ENCODE assay signal across 10 mouse cellular contexts in the genomic region with DNA sequence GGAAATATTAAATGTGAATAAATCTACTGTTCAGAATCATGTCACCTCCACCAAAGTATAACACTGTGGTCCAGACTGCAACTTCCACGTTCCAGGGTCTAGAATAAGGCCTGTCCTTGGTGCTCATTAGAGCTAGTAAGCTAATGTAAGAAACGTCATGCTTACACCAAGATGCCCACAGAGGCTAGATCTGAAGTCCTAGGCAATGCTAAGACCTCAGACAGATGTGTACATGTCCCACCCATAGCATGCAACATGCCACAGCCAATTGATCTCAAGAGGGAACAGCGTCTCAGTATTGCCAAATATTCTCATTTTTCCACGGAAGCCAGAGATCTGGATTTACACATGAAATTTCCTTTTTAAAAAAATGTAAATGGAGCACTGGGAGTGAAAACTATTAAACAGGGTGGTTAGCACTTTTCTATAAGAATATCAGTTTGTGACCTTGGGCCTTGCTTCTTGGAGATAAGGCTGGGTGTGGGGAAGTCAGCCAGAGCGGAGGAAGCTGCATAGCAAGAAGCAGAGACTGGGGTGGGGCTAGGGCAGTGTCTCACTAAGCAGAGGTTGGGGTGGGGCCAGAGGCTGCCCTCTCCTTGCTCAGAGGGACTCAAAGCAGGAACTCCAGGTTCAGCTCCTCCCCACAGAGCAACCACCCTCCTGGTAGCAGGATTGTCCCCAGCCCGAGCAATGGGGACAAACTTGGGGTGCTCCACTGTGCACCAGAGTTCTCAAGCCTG. TPM values are rescaled to one million over a fixed set of nuclear protein-coding genes. Genes with fewer than 3 reads are reported as not detected.
DNase-seq lines count a peak whose midpoint lies in the region; ATAC-seq and TF ChIP-seq lines count a peak whose summit lies in the region.
"Had no signal": no experiment of that assay in that cellular context is flagged by ENCODE, and none has a peak within 500 bp of the region (broad histone marks: within the 10 kb centered on the region; RNA-seq: fewer than 3 reads in every experiment).

No protein-coding gene starts in this region.

- peak overlapping the region; percentile 96 for H3K27ac ChIP-seq in MEL (ENCODE audit: control insufficient read depth, low read depth, low read length)
- H3K27ac ChIP-seq in liver, embryonic 12.5 days = peak overlapping the region; percentile 90
- H3K27ac ChIP-seq in small intestine, adult 2 months (ENCODE audit: insufficient read depth, low read depth, low read length) = peak overlapping the region; percentile 94
- no peak overlapping the region for H3K27ac ChIP-seq in hindbrain, embryonic 11.5 days (ENCODE audit: low read depth, low read length)
- H3K27ac ChIP-seq: midbrain, embryonic 12.5 days had no signal

- H3K4me1 ChIP-seq in MEL (ENCODE audit: control insufficient read depth in 1 of 2, insufficient read depth in 2 of 2, low read length in 2 of 2) = peaks cover 37 to 58% of the 10 kb centered on the region in 2 experiments
- peaks cover 78% of the 10 kb centered on the region for H3K4me1 ChIP-seq in liver, embryonic 12.5 days
- H3K4me1 ChIP-seq in small intestine, adult 2 months (ENCODE audit: control insufficient read depth, insufficient read depth, insufficient read length, low read length) = peaks cover 26% of the 10 kb centered on the region; the same call in 1 of the 2 replicates
- H3K4me1 ChIP-seq in hindbrain, embryonic 11.5 days (replicated peaks; ENCODE audit: control insufficient read depth, insufficient read depth, low read length) = no peaks in the 10 kb centered on the region; the same call in 1 of the 2 replicates

- H3K9me3 ChIP-seq in MEL (replicated peaks; ENCODE audit: insufficient read depth, low read length) = no peaks in the 10 kb centered on the region
- H3K9me3 ChIP-seq in liver, embryonic 12.5 days (replicated peaks) = no peaks in the 10 kb centered on the region
- no peaks in the 10 kb centered on the region for H3K9me3 ChIP-seq in hindbrain, embryonic 11.5 days (ENCODE audit: control insufficient read depth, low read length)
- H3K9me3 ChIP-seq: midbrain, embryonic 12.5 days had no signal

- peak; percentile 28 to 87; a peak in 2 of 4 replicates for TF ChIP-seq POLR2A in MEL (IDR thresholded peaks at IDR 0.05; ENCODE audit: control insufficient read depth in 1 of 2, insufficient read depth in 1 of 2, low read depth in 1 of 2, low read length in 2 of 2, poor library complexity in 1 of 2)
- TF ChIP-seq POLR2A in small intestine, adult 2 months (IDR thresholded peaks at IDR 0.05; ENCODE audit: low read depth, low read length) = peak; percentile 58; the same call in 1 of the 2 replicates

- TF ChIP-seq CTCF in MEL (IDR thresholded peaks at IDR 0.05 in 2 of 3, conservative IDR thresholded peaks at IDR 0.05 in 1 of 3; ENCODE audit: control insufficient read depth in 1 of 3, insufficient read depth in 1 of 3, low read depth in 2 of 3, low read length in 3 of 3, poor library complexity in 1 of 3, severe bottlenecking in 1 of 3) = no peak
- no peak for TF ChIP-seq CTCF in small intestine, adult 2 months (IDR thresholded peaks at IDR 0.05; ENCODE audit: extremely low read depth, insufficient read length, insufficient replicate concordance, low read depth, low read length)

- DNase-seq in heart, adult 11 months = peak; percentile 94
- DNase-seq in heart, adult 8-10 months (ENCODE audit: low spot score) = no peak
- DNase-seq in MEL (ENCODE audit: low read depth, low spot score) (peak; percentile 100), adipocyte (ENCODE audit: low spot score) (no peak)
- DNase-seq in hindbrain, embryonic 11.5 days (ENCODE audit: low spot score) = no peak
- no peak for DNase-seq in ovary, postnatal 10 days (ENCODE audit: low spot score)
- DNase-seq: kidney, adult 9 months had no signal

- 17% methylated on average over 6 of the region's 6 CpGs for WGBS in liver, embryonic 12.5 days (ENCODE audit: insufficient replicate concordance)
- 29% methylated on average over 6 of the region's 6 CpGs for WGBS in small intestine, adult 2 months
- WGBS in hindbrain, embryonic 11.5 days = 79% methylated on average over 6 of the region's 6 CpGs

- TF ChIP-seq RAD21 in MEL (IDR thresholded peaks at IDR 0.05; ENCODE audit: low read depth, low read length) = no peak

- TF ChIP-seq EP300 in MEL (IDR thresholded peaks at IDR 0.05; ENCODE audit: low read depth in 1 of 2, low read length in 2 of 2) = peak; percentile 98 to 99

- H3K9ac ChIP-seq in MEL (ENCODE audit: control insufficient read depth, low read depth, low read length, poor library complexity, severe bottlenecking) = peak overlapping the region; percentile 64
- peak overlapping the region; percentile 62 for H3K9ac ChIP-seq in liver, embryonic 12.5 days
- no peak overlapping the region for H3K9ac ChIP-seq in hindbrain, embryonic 11.5 days (ENCODE audit: low read depth, low read length)
- H3K9ac ChIP-seq: midbrain, embryonic 12.5 days had no signal

- H3K27me3 ChIP-seq in MEL (ENCODE audit: control insufficient read depth in 1 of 2, insufficient read depth in 2 of 2, low read length in 2 of 2) = no peaks in the 10 kb centered on the region
- H3K27me3 ChIP-seq in liver, embryonic 12.5 days (replicated peaks) = no peaks in the 10 kb centered on the region
- H3K27me3 ChIP-seq in small intestine, adult 2 months (ENCODE audit: control insufficient read depth, insufficient read depth, low read length) = no peaks in the 10 kb centered on the region
- peaks cover 11% of the 10 kb centered on the region; the same call in 1 of the 2 replicates for H3K27me3 ChIP-seq in hindbrain, embryonic 11.5 days (ENCODE audit: control insufficient read depth, insufficient read depth, low read length)

- H3K4me3 ChIP-seq in MEL (ENCODE audit: control insufficient read depth in 1 of 2, insufficient read depth in 1 of 2, low read depth in 2 of 2, low read length in 2 of 2) = peak overlapping the region; percentile 42 to 62
- H3K4me3 ChIP-seq in liver, embryonic 12.5 days = peak overlapping the region; percentile 31
- no peak overlapping the region for H3K4me3 ChIP-seq in small intestine, adult 2 months (ENCODE audit: low read depth, low read length)
- no peak overlapping the region for H3K4me3 ChIP-seq in hindbrain, embryonic 11.5 days (ENCODE audit: low read depth, low read length)
- H3K4me3 ChIP-seq: midbrain, embryonic 12.5 days had no signal

- H3K4me2 ChIP-seq in liver, embryonic 12.5 days = peak overlapping the region; percentile 68
- H3K4me2 ChIP-seq in hindbrain, embryonic 11.5 days (replicated peaks; ENCODE audit: low read depth, low read length) = no peak overlapping the region
- H3K4me2 ChIP-seq: midbrain, embryonic 12.5 days had no signal

- peak; percentile 99 for ATAC-seq in liver, embryonic 12.5 days
- no peak for ATAC-seq in hindbrain, embryonic 11.5 days (ENCODE audit: low FRiP score)

- no peaks in the 10 kb centered on the region; the same call in 1 of the 2 replicates for H3K79me2 ChIP-seq in MEL (ENCODE audit: control insufficient read depth, insufficient read depth, low read length, poor library complexity)

- peaks cover 0 to 44% of the 10 kb centered on the region in 2 experiments; a peak in 2 of 4 replicates for H3K36me3 ChIP-seq in MEL (ENCODE audit: control insufficient read depth in 1 of 2, insufficient read depth in 2 of 2, low read length in 2 of 2)
- no peaks in the 10 kb centered on the region for H3K36me3 ChIP-seq in liver, embryonic 12.5 days
- no peaks in the 10 kb centered on the region for H3K36me3 ChIP-seq in small intestine, adult 2 months (ENCODE audit: control insufficient read depth, insufficient read depth, low read length)
- no peaks in the 10 kb centered on the region for H3K36me3 ChIP-seq in hindbrain, embryonic 11.5 days (ENCODE audit: control insufficient read depth, insufficient read depth, low read length)
- H3K36me3 ChIP-seq: midbrain, embryonic 12.5 days had no signal

TF ChIP-seq in MEL, 35 proteins besides CTCF, POLR2A, EP300 and RAD21 (continues in another document):
- TF ChIP-seq ELF1 (IDR thresholded peaks at IDR 0.05; ENCODE audit: low read depth, low read length) (peak; percentile 77), RCOR1 (IDR thresholded peaks at IDR 0.05; ENCODE audit: low read depth, low read length) (peak; percentile 89), TCF12 (IDR thresholded peaks at IDR 0.05; ENCODE audit: low read depth, low read length) (peak; percentile 98), ETS1 (IDR thresholded peaks at IDR 0.05; ENCODE audit: low read depth, low read length) (peak; percentile 95), SMC3 (IDR thresholded peaks at IDR 0.05; ENCODE audit: low read depth, low read length) (no peak), MYC (IDR thresholded peaks at IDR 0.05; ENCODE audit: low read depth, low read length) (peak; percentile 76), TBP (IDR thresholded peaks at IDR 0.05; ENCODE audit: low read depth, low read length) (peak; percentile 86), MAX (IDR thresholded peaks at IDR 0.05; ENCODE audit: low read length) (0 out of 2 replicates have a peak, but pooled peaks have one; percentile 19), USF1 (IDR thresholded peaks at IDR 0.05; ENCODE audit: low read depth, low read length) (0 out of 2 replicates have a peak, but pooled peaks have one; percentile 5), ZC3H11A (IDR thresholded peaks at IDR 0.05; ENCODE audit: low read depth, low read length) (no peak; the same call in 1 of the 2 replicates), MAZ (IDR thresholded peaks at IDR 0.05; ENCODE audit: low read depth, low read length) (peak; percentile 98), SIN3A (IDR thresholded peaks at IDR 0.05; ENCODE audit: low read length) (peak; percentile 92), POLR2AphosphoS2 (IDR thresholded peaks at IDR 0.05; ENCODE audit: low read length) (peak; percentile 88), GABPA (IDR thresholded peaks at IDR 0.05; ENCODE audit: low read depth, low read length) (no peak)

RNA-seq across cellular contexts. Expression of a gene that starts 1.6 kb away (rescaled TPM):
- total RNA-seq in heart, adult 8-10 months (2022) = 100 to 1,000 TPM; 392 to 561 (median 511) TPM
- total RNA-seq in MEL (2012; rRNA removed) = 0.07 and 0.08 TPM in 2 replicates
- polyA plus RNA-seq in MEL (2012; ENCODE audit: insufficient read depth in 1 of 2, insufficient read length in 2 of 2, low read depth in 1 of 2, low replicate concordance in 2 of 2, missing spikeins in 1 of 2) = under 1 TPM in 1 of 2 experiments, not detected in 1; 0.11 TPM
- polyA plus RNA-seq in liver, embryonic 12.5 days (2016; fragmentation: Nextera tagmentation; extraction: Ambion mirVana) = 0.10 and 0.13 TPM in 2 replicates
- 0.41 and 1.7 TPM in 2 replicates for polyA plus RNA-seq in small intestine, adult 2 months (2012; rRNA removed)
- 0.15 and 0.22 TPM in 2 replicates for polyA plus RNA-seq in hindbrain, embryonic 11.5 days (2014; fragmentation: Nextera tagmentation; extraction: Ambion mirVana)

RNA-seq across cellular contexts. Expression of a gene that starts 5.5 kb away (rescaled TPM):
- total RNA-seq in heart, adult 8-10 months (2022) = 10 to 100 TPM; 11.0 to 13.7 (median 12.3) TPM
- total RNA-seq in MEL (2012; rRNA removed) = 53.9 and 70.4 TPM in 2 replicates
- polyA plus RNA-seq in MEL (2012; ENCODE audit: insufficient read depth in 1 of 2, insufficient read length in 2 of 2, low read depth in 1 of 2, low replicate concordance in 2 of 2, missing spikeins in 1 of 2) = 10 to 100 TPM in 1 of 2 experiments, not detected in 1; 69.4 TPM
- polyA plus RNA-seq in liver, embryonic 12.5 days (2016; fragmentation: Nextera tagmentation; extraction: Ambion mirVana) = 16.8 and 17.6 TPM in 2 replicates
- polyA plus RNA-seq in small intestine, adult 2 months (2012; rRNA removed) = 57.2 and 112 TPM in 2 replicates
- polyA plus RNA-seq in hindbrain, embryonic 11.5 days (2014; fragmentation: Nextera tagmentation; extraction: Ambion mirVana) = 16.5 and 16.6 TPM in 2 replicates

Comparison
In these comparisons a context has a peak if more than half of its experiments do, and no peak if none do; other contexts are left out.
1. DNase-seq: peak in heart, adult 11 months (single experiment) and MEL (single experiment); none in heart, adult 8-10 months (single experiment), hindbrain, embryonic 11.5 days (single experiment), ovary, postnatal 10 days (single experiment) and adipocyte (single experiment).
2. H3K4me3 ChIP-seq: peak in MEL (2 of 2) and liver, embryonic 12.5 days (single experiment); none in small intestine, adult 2 months (single experiment) and hindbrain, embryonic 11.5 days (single experiment).